Mouse (Mus musculus) ES-E14 (cell line): Measurements from ENCODE around the gene Wdfy2.

ENCODE experiments used
- HCFC1 ChIP-seq: IDR thresholded peaks from 2 replicates; pipeline ENCODE4 v1.6.1; 2012; ENCODE audit warnings: low read length, inconsistent platforms, borderline replicate concordance; ENCODE audit not compliant: insufficient read depth
- MAFK ChIP-seq: IDR thresholded peaks from 2 replicates; pipeline ENCODE4 v1.6.1; 2014; ENCODE audit warnings: mild to moderate bottlenecking, low read depth, low read length, inconsistent platforms; ENCODE audit not compliant: insufficient read depth
- ZNF384 ChIP-seq: IDR thresholded peaks from 2 replicates; pipeline ENCODE4 v1.6.1; 2012; ENCODE audit warnings: low read depth, low read length, inconsistent platforms

DNA sequence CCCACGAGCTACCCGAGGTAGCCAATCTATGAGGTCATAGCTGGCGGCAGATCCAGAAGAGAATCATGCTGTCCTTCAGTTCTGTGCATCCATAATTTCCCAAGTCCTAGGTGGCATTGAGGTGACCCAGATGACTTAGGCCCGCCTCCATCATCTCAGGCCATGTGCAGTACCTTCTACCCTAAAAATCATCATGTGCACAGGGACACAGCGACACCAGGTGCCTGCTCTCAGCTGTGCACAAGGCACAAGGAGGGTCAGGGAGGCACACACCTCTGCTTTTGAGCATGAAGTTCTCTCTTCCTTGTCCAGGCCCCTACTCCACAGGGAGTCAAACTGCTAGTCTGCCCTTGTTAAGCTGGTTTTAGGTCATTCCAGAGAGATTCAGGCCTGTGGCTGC is 127.9 kb downstream of the Wdfy2 start:
- TF ChIP-seq ZNF384, result no peak
- TF ChIP-seq HCFC1, result no peak
- no peak for TF ChIP-seq MAFK
